Mouse (Mus musculus) embryonic fibroblast, embryonic 13.5 days (primary cell): Measurements from ENCODE around the gene Pank4.

Experiments used
- CTCF ChIP-seq: IDR thresholded peaks from 2 replicates; pipeline ENCODE4 v1.5.1; 2011; ENCODE audit warnings: mild to moderate bottlenecking, control low read depth, low read length, moderate library complexity, borderline replicate concordance; ENCODE audit not compliant: insufficient read depth
- POLR2A ChIP-seq: IDR thresholded peaks from 2 replicates; pipeline ENCODE4 v1.6.1; 2011; ENCODE audit warnings: low read depth, mild to moderate bottlenecking, control low read depth, low read length, moderate library complexity

- TF ChIP-seq POLR2A (no peak), CTCF (no peak)
These were observed 50.3 kb downstream of the Pank4 start for GRCm38 (mm10) chr4:155014244-155014643.
